Mouse (Mus musculus): ENCODE results near the gene C2cd2l.

GRCm38 (mm10) chr9:44267319-44268026 is 52.6 kb downstream of the C2cd2l start:
- peak; percentile 36 for TF ChIP-seq CTCF (IDR thresholded peaks at IDR 0.05)
- TF ChIP-seq POLR2A (IDR thresholded peaks at IDR 0.05; ENCODE audit: insufficient read depth, low read depth, low read length), result no peak; the same call in 1 of the 2 replicates
